Mouse (Mus musculus): Measurements from ENCODE around the gene Ly6g6e.
"Not testable (repeated sequence)": the region's sequence is repeated elsewhere in the genome, so short reads cannot be mapped to it uniquely, and the experiment has no call there.

- TF ChIP-seq CTCF (IDR thresholded peaks at IDR 0.05; ENCODE audit: control insufficient read depth, insufficient read depth, insufficient read length); USF1 (IDR thresholded peaks at IDR 0.05; ENCODE audit: low read depth): not testable (repeated sequence)
- TF ChIP-seq MYOD1 (IDR thresholded peaks at IDR 0.05; ENCODE audit: control insufficient read depth, insufficient read length, low read depth): peak; percentile 54
These were observed 43.0 kb upstream of the Ly6g6e start for GRCm38 (mm10) chr17:35033703-35034102.
